Mouse (Mus musculus) heart, adult 2 months (tissue): ENCODE data around the gene Frg2f1. TPM values are rescaled to one million over a fixed set of nuclear protein-coding genes. Genes with fewer than 3 reads are reported as not detected.

Source experiments
- DNase-seq, 2 experiments: peaks; one replicate each; pipeline ENCODE4 v3.0.0; 2021
- H3K27ac ChIP-seq: fragments of 200-600 bp; 2 replicates; pipeline ENCODE4 v1.8.1; 2022
- H3K27me3 ChIP-seq: fragments of 200-500 bp; 2 replicates; pipeline ENCODE4 v1.6.1; 2012; ENCODE audit warnings: mild to moderate bottlenecking, low read length, inconsistent platforms, mixed read lengths; ENCODE audit not compliant: control insufficient read depth, insufficient read depth
- H3K36me3 ChIP-seq: fragments of 200-500 bp; 2 replicates; pipeline ENCODE4 v1.6.1; 2012; ENCODE audit warnings: low read length, inconsistent platforms; ENCODE audit not compliant: control insufficient read depth, insufficient read depth
- H3K4me1 ChIP-seq: fragments of 200-500 bp; 2 replicates; pipeline ENCODE4 v1.6.1; 2011; ENCODE audit warnings: low read length; ENCODE audit not compliant: control insufficient read depth, insufficient read depth
- H3K4me3 ChIP-seq: fragments of 200-600 bp; 2 replicates; pipeline ENCODE4 v1.8.1; 2022
- H3K79me2 ChIP-seq: fragments of 200-500 bp; replicated peaks from 2 replicates; pipeline ENCODE4 v1.6.1; 2012; ENCODE audit warnings: mild to moderate bottlenecking, inconsistent platforms, low read length, moderate library complexity, mixed read lengths; ENCODE audit not compliant: control insufficient read depth, insufficient read depth
- H3K9ac ChIP-seq: fragments of 200-500 bp; 2 replicates; pipeline ENCODE4 v1.6.1; 2012; ENCODE audit warnings: low read depth, mild to moderate bottlenecking, control low read depth, inconsistent platforms, low read length, mixed read lengths
- CTCF ChIP-seq: fragments of 200-600 bp; IDR thresholded peaks from 2 replicates; pipeline ENCODE4 v1.8.1; 2022; ENCODE audit warnings: antibody characterized with exemption, mild to moderate bottlenecking, moderate library complexity
- EP300 ChIP-seq: fragments of 200-500 bp; IDR thresholded peaks from 2 replicates; pipeline ENCODE4 v1.6.1; 2011; ENCODE audit warnings: low read depth, low read length, control low read depth; ENCODE audit not compliant: insufficient read depth
- POLR2A ChIP-seq: fragments of 200-500 bp; IDR thresholded peaks from 2 replicates; pipeline ENCODE4 v1.6.1; 2011; ENCODE audit warnings: mild to moderate bottlenecking, low read depth, low read length, control low read depth; ENCODE audit not compliant: insufficient read depth
- WGBS: fragments of 180-500 bp; shearing (Covaris S2); methylation state at CpG from one replicate; pipeline ENCODE4 v1.1.7; 2018; 5-methylcytosine and 5-hydroxymethylcytosine counted together
- intact Hi-C: fragments of 180-260 bp; cut with DNase I; formaldehyde crosslinking; loops from one replicate; pipeline ENCODE4 v1.15.1; 2025
- long read RNA-seq: library from polyadenylated mRNA; stranded (forward); transcript quantifications from one replicate; pipeline ENCODE4 v2.0.0, GENCODE M21; 2021
- polyA plus RNA-seq: library from polyadenylated mRNA; depleted of rRNA; stranded (reverse); fragments of >200 nt; gene quantifications from 2 replicates; pipeline ENCODE4 v1.2.3, GENCODE M21; 2012; rRNA removed
- total RNA-seq, 2 experiments: library from RNA; stranded (reverse); gene quantifications; 2 replicates each; pipeline ENCODE4 v1.2.3; 2021

Gene Frg2f1
- total RNA-seq (1 to 10 TPM; 6.3 to 6.7 TPM), polyA plus RNA-seq (3.8 and 4.3 TPM in 2 replicates)
- long read RNA-seq, partial matches to known transcripts = 0 of 5 reads
- long read RNA-seq, other reads (novel, unspliced or antisense) = 5 of 5 reads

- under 1% methylated on average over 81 of the region's 85 CpGs for WGBS
- H3K27me3 ChIP-seq = no peaks in the 10 kb centered on the region
Measured at GRCm38 (mm10) chr4:119539031-119539824, at the start of gene Frg2f1. Gene Frg2f1 (minus strand): TSS chr4:119539529.

GRCm38 (mm10) chr4:119588037-119588436, 48.7 kb upstream of the Frg2f1 start:
- no peak overlapping the region for H3K4me3 ChIP-seq
- H3K27ac ChIP-seq = no peak overlapping the region
- peaks cover 2% of the 10 kb centered on the region; the same call in 1 of the 2 replicates for H3K4me1 ChIP-seq
- peaks cover 5% of the 10 kb centered on the region for H3K79me2 ChIP-seq
- WGBS = 99% methylated on average over 2 of the region's 2 CpGs
- H3K27me3 ChIP-seq = no peaks in the 10 kb centered on the region
- DNase-seq = no peak
- H3K36me3 ChIP-seq = peaks cover 2% of the 10 kb centered on the region
- intact Hi-C loops = no loop called here
- TF ChIP-seq CTCF (peak; percentile 31), EP300 (no peak)
- no peak overlapping the region for H3K9ac ChIP-seq

More at GRCm38 (mm10) chr4:119539031-119539824, at the start of gene Frg2f1:
- no peaks in the 10 kb centered on the region; the same call in none of the 2 replicates for H3K79me2 ChIP-seq
- peak within 1 kb of the TSS; percentile 99 for H3K27ac ChIP-seq
- peak within 1 kb of the TSS; percentile 97 for H3K9ac ChIP-seq
- peak; percentile 96 to 97 for DNase-seq
- H3K4me3 ChIP-seq = peak within 1 kb of the TSS; percentile 94
- peak; percentile 64; the same call in 1 of the 2 replicates for TF ChIP-seq POLR2A
- peak; percentile 81 for TF ChIP-seq EP300
- TF ChIP-seq CTCF = 0 out of 2 replicates have a peak, but pooled peaks have one; percentile 18
- intact Hi-C loops = loop anchor here (1.0 to 5.0 kb wide), 4 partner anchors 76 to 292 kb away; partner anchors contain the start of genes Ppcs and Zmynd12
- peaks cover 7% of the 10 kb centered on the region for H3K4me1 ChIP-seq
- peaks cover 7% of the 10 kb centered on the region for H3K36me3 ChIP-seq

- Histone ChIP-seq H3K4me3 (no peak overlapping the region), H3K27ac (peak overlapping the region; percentile 24), H3K36me3 (peaks cover 25% of the 10 kb centered on the region), H3K27me3 (no peaks in the 10 kb centered on the region), H3K9ac (no peak overlapping the region), H3K79me2 (no peaks in the 10 kb centered on the region; the same call in none of the 2 replicates), H3K4me1 (peaks cover 2% of the 10 kb centered on the region)
- 70% methylated on average over 3 of the region's 3 CpGs for WGBS
- TF ChIP-seq CTCF (no peak), EP300 (no peak), POLR2A (no peak)
- DNase-seq = no peak
- intact Hi-C loops = no loop called here
Measured at GRCm38 (mm10) chr4:119575459-119575858, 36.1 kb upstream of the Frg2f1 start.

- intact Hi-C loops = no loop called here
- Histone ChIP-seq H3K4me1 (peaks cover 2% of the 10 kb centered on the region), H3K9ac (no peak overlapping the region), H3K27me3 (no peaks in the 10 kb centered on the region), H3K4me3 (no peak overlapping the region), H3K36me3 (peaks cover 25% of the 10 kb centered on the region), H3K27ac (no peak overlapping the region; the same call in 1 of the 2 replicates), H3K79me2 (peaks cover 1% of the 10 kb centered on the region)
- 19% methylated on average over 2 of the region's 2 CpGs for WGBS
- no peak for DNase-seq
- TF ChIP-seq CTCF (no peak), EP300 (no peak), POLR2A (no peak)
Measured at GRCm38 (mm10) chr4:119574504-119574903, 35.2 kb upstream of the Frg2f1 start.

GRCm38 (mm10) chr4:119572682-119573081, 33.4 kb upstream of the Frg2f1 start:
- TF ChIP-seq POLR2A (no peak), EP300 (no peak), CTCF (no peak)
- 93% methylated on average over 3 of the region's 3 CpGs for WGBS
- DNase-seq = no peak
- Histone ChIP-seq H3K4me3 (no peak overlapping the region), H3K9ac (no peak overlapping the region), H3K27me3 (no peaks in the 10 kb centered on the region), H3K79me2 (peaks cover 6% of the 10 kb centered on the region), H3K4me1 (peaks cover 2% of the 10 kb centered on the region), H3K36me3 (peaks cover 25% of the 10 kb centered on the region), H3K27ac (no peak overlapping the region)
- intact Hi-C loops = no loop called here

- TF ChIP-seq POLR2A (no peak), EP300 (no peak), CTCF (no peak)
- H3K79me2 ChIP-seq = peaks cover 9% of the 10 kb centered on the region
- H3K4me3 ChIP-seq = no peak overlapping the region
- H3K27ac ChIP-seq = no peak overlapping the region
- no peaks in the 10 kb centered on the region for H3K27me3 ChIP-seq
- no peak overlapping the region for H3K9ac ChIP-seq
- no peak for DNase-seq
- intact Hi-C loops = no loop called here
- peaks cover 3% of the 10 kb centered on the region for H3K4me1 ChIP-seq
- H3K36me3 ChIP-seq = peaks cover 2% of the 10 kb centered on the region
- WGBS = 42% methylated on average over 4 of the region's 4 CpGs
Measured at GRCm38 (mm10) chr4:119566322-119566835, 27.1 kb upstream of the Frg2f1 start.
